Mouse (Mus musculus): ENCODE data around the gene Klhdc8b.
A peak's percentile ranks its signal among the peaks of the same experiment; 100 is the strongest.

Gene Klhdc8b

GRCm38 (mm10) chr9:108451519-108452160 lies 9.7 kb downstream of the Klhdc8b start:
- DNase-seq (ENCODE audit: extremely low read depth, low read depth), result peak; percentile 67

- DNase-seq (ENCODE audit: extremely low read depth, low read depth), result no peak
These were observed 10.2 kb downstream of the Klhdc8b start for GRCm38 (mm10) chr9:108451170-108451493.

GRCm38 (mm10) chr9:108450292-108451169 lies 10.8 kb downstream of the Klhdc8b start:
- no peak for DNase-seq (ENCODE audit: extremely low read depth, low read depth)

- DNase-seq (ENCODE audit: extremely low read depth, low read depth), result no peak
These were observed 11.5 kb downstream of the Klhdc8b start for GRCm38 (mm10) chr9:108449860-108450259.

- DNase-seq (ENCODE audit: extremely low read depth, low read depth), result no peak
These were observed 16.3 kb downstream of the Klhdc8b start for GRCm38 (mm10) chr9:108445125-108445524.

GRCm38 (mm10) chr9:108441236-108441919 lies 20.0 kb downstream of the Klhdc8b start:
- no peak for DNase-seq (ENCODE audit: extremely low read depth, low read depth)

- DNase-seq (ENCODE audit: extremely low read depth, low read depth), result no peak
These were observed 20.9 kb downstream of the Klhdc8b start for GRCm38 (mm10) chr9:108440485-108440884.

GRCm38 (mm10) chr9:108439176-108439575 lies 22.2 kb downstream of the Klhdc8b start:
- no peak for DNase-seq (ENCODE audit: extremely low read depth, low read depth)

- DNase-seq (ENCODE audit: extremely low read depth, low read depth), result no peak
These were observed 25.2 kb downstream of the Klhdc8b start, which contains the start of gene BC048562 for GRCm38 (mm10) chr9:108436182-108436581. Gene BC048562 (plus strand): TSS chr9:108436482.

- no peak for DNase-seq (ENCODE audit: extremely low read depth, low read depth)
These were observed 29.8 kb downstream of the Klhdc8b start for GRCm38 (mm10) chr9:108431431-108432067.

GRCm38 (mm10) chr9:108428384-108428783 lies 33.0 kb downstream of the Klhdc8b start, which contains the start of gene Ccdc36:
Gene Ccdc36 (minus strand): TSS chr9:108428484.
- DNase-seq (ENCODE audit: extremely low read depth, low read depth), result no peak

- peak; percentile 13 for DNase-seq (ENCODE audit: extremely low read depth, low read depth)
These were observed 49.2 kb downstream of the Klhdc8b start for GRCm38 (mm10) chr9:108412221-108412620.

- DNase-seq (ENCODE audit: extremely low read depth, low read depth), result no peak
These were observed 49.9 kb downstream of the Klhdc8b start for GRCm38 (mm10) chr9:108411381-108411942.

- DNase-seq (ENCODE audit: extremely low read depth, low read depth), result no peak
These were observed 51.8 kb downstream of the Klhdc8b start for GRCm38 (mm10) chr9:108409535-108409934.

- DNase-seq (ENCODE audit: extremely low read depth, low read depth), result peak; percentile 19
These were observed 56.9 kb downstream of the Klhdc8b start for GRCm38 (mm10) chr9:108404451-108404850.

- no peak for DNase-seq (ENCODE audit: extremely low read depth, low read depth)
These were observed 58.3 kb downstream of the Klhdc8b start for GRCm38 (mm10) chr9:108403081-108403480.

GRCm38 (mm10) chr9:108401186-108401960 lies 60.0 kb downstream of the Klhdc8b start:
- no peak for DNase-seq (ENCODE audit: extremely low read depth, low read depth)

GRCm38 (mm10) chr9:108398324-108398723 lies 63.1 kb downstream of the Klhdc8b start:
- DNase-seq (ENCODE audit: extremely low read depth, low read depth), result no peak

Data from MEL-GATA-1-ER (cell line).